Mouse (Mus musculus) kidney, embryonic 15.5 days (tissue): ENCODE measurements around the gene Comp. TPM values are rescaled to one million over a fixed set of nuclear protein-coding genes. Genes with fewer than 3 reads are reported as not detected.

Experiments used
- ATAC-seq: fragments of 200-750 bp; cut with Nextera tagmentation; replicated peaks from 2 replicates; pipeline ENCODE4 v1.8.0; 2017; ENCODE audit warnings: moderate TSS enrichment; ENCODE audit not compliant: low FRiP score
- H3K27ac ChIP-seq: fragments of 300-500 bp; sonication (generic); 2 replicates; pipeline ENCODE4 v1.5.1; 2015; ENCODE audit warnings: mild to moderate bottlenecking, inconsistent platforms
- H3K27me3 ChIP-seq: fragments of 300-500 bp; sonication (generic); 2 replicates; pipeline ENCODE4 v1.6.1; 2015; ENCODE audit warnings: inconsistent platforms
- H3K36me3 ChIP-seq: fragments of 300-500 bp; sonication (generic); 2 replicates; pipeline ENCODE4 v1.6.1; 2015; ENCODE audit warnings: inconsistent platforms
- H3K4me1 ChIP-seq: fragments of 300-500 bp; sonication (generic); 2 replicates; pipeline ENCODE4 v1.6.1; 2015; ENCODE audit warnings: inconsistent platforms
- H3K4me2 ChIP-seq: fragments of 300-500 bp; sonication (generic); 2 replicates; pipeline ENCODE4 v1.6.1; 2015; ENCODE audit warnings: moderate library complexity, mild to moderate bottlenecking, inconsistent platforms
- H3K4me3 ChIP-seq: fragments of 300-500 bp; sonication (generic); replicated peaks from 2 replicates; pipeline ENCODE4 v1.5.1; 2015; ENCODE audit warnings: mild to moderate bottlenecking, inconsistent platforms
- H3K9ac ChIP-seq: fragments of 300-500 bp; sonication (generic); 2 replicates; pipeline ENCODE4 v1.6.1; 2015; ENCODE audit warnings: mild to moderate bottlenecking, inconsistent platforms
- H3K9me3 ChIP-seq: fragments of 300-500 bp; sonication (generic); replicated peaks from 2 replicates; pipeline ENCODE4 v1.6.1; 2016; ENCODE audit warnings: inconsistent platforms
- WGBS: fragments of 180-500 bp; shearing (Covaris S2); methylation state at CpG from one replicate; pipeline ENCODE4 v1.1.7; 2015; ENCODE audit warnings: mixed read lengths; 5-methylcytosine and 5-hydroxymethylcytosine counted together
- polyA plus RNA-seq: library from polyadenylated mRNA; unstranded; fragments of >200 nt; fragmentation: Nextera tagmentation; extraction: Ambion mirVana; gene quantifications from 2 replicates; pipeline ENCODE4 v1.2.1, GENCODE M21; 2015

Comp gene
- polyA plus RNA-seq, result 0.40 and 1.5 TPM in 2 replicates

DNA sequence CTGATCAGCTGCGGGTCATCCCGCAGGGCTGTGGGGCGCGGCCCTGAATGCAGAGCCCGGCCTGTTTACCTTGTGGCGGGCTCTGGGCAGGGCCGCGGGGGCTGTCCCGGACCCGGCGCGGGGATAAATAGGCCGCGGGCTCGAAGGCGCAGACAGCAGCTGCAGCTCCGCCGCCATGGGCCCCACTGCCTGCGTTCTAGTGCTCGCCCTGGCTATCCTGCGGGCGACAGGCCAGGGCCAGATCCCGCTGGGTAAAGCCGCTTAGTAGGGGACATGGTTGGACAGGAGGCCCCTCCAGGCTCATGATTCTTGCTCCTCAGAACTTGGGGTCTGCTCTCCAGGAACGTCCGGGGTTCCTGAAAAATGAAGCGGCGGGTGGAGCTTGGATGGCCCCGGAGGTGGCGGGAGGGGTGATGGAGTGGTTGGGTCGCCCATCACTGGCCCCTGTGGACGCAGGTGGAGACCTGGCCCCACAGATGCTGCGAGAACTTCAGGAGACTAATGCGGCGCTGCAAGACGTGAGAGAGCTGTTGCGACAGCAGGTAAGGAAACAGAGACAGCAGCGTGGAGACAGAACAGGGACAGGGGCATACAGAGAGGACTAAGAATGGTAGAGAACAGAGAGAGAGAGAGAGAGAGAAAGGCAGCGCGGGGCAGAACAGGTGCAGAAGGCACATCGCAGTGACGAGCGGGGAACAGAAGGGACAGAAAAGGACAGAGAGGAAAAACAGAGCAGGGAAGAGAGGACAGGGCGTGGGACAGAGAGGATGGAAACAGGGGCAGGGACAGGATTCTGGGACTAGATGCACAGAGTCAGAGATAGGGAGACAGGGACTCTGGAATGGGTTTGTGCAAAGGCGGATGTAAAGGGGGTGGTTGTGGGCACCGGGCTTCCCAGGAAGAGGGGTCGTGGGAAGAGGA is at the start of gene Comp:
Comp (plus strand) TSS at position 162 of the 921 bp plus-strand sequence.
- Histone ChIP-seq H3K9ac (0 out of 2 replicates have a peak within 1 kb of the TSS, but pooled peaks have one; percentile 9), H3K27me3 (peaks cover 82% of the 10 kb centered on the region), H3K9me3 (no peaks in the 10 kb centered on the region), H3K36me3 (no peaks in the 10 kb centered on the region), H3K4me1 (peaks cover 45% of the 10 kb centered on the region), H3K27ac (no peak within 1 kb of the TSS), H3K4me3 (peak within 1 kb of the TSS; percentile 47), H3K4me2 (peak within 1 kb of the TSS; percentile 77)
- no peak for ATAC-seq
- WGBS, result 3% methylated on average over 47 of the region's 47 CpGs

DNA sequence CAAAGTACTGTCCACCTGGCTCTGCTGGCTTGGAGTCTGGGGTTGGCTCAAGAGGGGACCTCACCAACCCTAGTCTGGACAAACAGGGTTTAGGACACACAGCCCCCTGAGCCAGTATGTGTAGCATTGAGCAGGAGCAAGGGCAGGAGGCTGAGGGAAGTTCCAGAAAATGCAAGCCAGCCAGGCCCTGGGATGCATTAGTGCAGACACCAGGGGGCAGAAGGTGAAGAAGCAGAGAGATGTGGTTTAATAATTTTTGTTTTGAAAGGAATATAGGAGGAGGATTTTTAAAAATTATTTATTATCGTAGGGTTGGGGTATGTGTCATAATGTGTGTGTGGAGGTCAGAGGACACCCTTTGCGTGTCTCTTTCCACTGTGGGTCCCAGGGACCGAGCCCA is 49.6 kb upstream of the Comp start:
- Histone ChIP-seq H3K4me2 (no peak overlapping the region), H3K27ac (no peak overlapping the region), H3K9me3 (no peaks in the 10 kb centered on the region), H3K4me3 (no peak overlapping the region), H3K4me1 (no peaks in the 10 kb centered on the region), H3K27me3 (no peaks in the 10 kb centered on the region), H3K36me3 (no peaks in the 10 kb centered on the region), H3K9ac (no peak overlapping the region)
- no peak for ATAC-seq
- WGBS, result 92% methylated on average over 3 of the region's 3 CpGs

DNA sequence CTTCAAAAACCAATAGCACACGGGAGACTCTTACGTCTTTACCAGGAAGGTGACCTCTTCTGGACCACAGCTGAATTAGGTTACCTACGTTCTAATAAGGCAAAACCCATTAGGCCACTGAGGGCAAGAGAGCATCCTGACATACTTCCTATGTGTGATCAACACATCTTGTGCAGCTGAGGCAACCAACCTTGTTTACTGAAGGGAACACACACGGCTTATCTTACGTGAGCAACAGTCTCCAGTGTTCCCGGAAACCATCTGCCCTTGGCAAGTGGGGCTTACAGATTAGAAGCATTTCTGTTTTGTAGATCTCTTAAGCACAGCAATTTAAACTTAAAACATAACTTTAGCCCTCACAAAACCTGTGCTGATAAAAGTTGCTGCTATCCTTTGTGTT is 45.8 kb upstream of the Comp start:
- H3K4me3 ChIP-seq, result no peak overlapping the region
- no peak overlapping the region for H3K27ac ChIP-seq
- no peak overlapping the region for H3K4me2 ChIP-seq
- H3K9me3 ChIP-seq, result no peaks in the 10 kb centered on the region
- no peak for ATAC-seq
- H3K9ac ChIP-seq, result no peak overlapping the region
- H3K27me3 ChIP-seq, result peaks cover 13% of the 10 kb centered on the region
- peaks cover 27% of the 10 kb centered on the region for H3K4me1 ChIP-seq
- WGBS, result 94% methylated on average over 6 of the region's 6 CpGs
- peaks cover 17% of the 10 kb centered on the region for H3K36me3 ChIP-seq

DNA sequence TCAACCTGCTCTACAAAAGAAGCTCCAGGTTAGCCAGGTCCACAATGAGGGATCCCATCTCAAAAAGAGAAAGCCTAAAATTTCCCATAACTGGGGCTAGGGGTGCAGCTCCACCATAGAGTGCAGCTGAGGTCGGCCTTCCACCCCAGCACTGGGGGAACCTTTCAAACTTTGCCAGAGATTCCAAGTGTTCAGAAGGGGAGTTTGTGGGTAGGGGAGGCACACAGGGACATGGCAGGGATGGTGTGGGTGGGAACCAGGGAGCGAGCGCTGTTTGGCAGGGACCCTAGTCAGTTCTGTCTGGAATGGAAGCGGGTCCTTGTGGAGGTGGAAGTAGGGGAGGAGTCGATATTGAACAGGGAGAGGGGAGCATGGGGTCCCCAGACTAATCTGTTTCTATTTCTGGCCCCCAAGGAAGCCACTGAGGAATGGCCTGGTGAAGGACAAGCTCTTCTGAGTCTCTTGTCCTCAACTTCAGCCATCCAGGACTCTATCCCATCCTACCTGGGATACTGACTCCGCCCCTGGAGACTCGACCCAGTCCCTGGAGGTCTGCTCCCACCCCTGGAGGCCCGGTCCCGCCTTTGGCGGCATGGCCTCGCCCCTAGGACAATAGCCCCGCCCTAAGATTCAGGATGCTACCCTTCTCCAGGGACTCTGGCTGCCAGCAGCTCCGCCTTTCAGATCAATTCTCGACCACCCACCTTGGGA is 44.1 kb upstream of the Comp start, which contains the start of gene Gdf1:
Gdf1 (plus strand) TSS at position 694 of the 711 bp plus-strand sequence.
- 27% methylated on average over 14 of the region's 14 CpGs for WGBS
- H3K4me1 ChIP-seq, result peaks cover 27% of the 10 kb centered on the region
- peak within 1 kb of the TSS; percentile 12; the same call in 1 of the 2 replicates for H3K9ac ChIP-seq
- peaks cover 13% of the 10 kb centered on the region for H3K27me3 ChIP-seq
- H3K4me3 ChIP-seq, result peak within 1 kb of the TSS; percentile 32
- H3K4me2 ChIP-seq, result peak within 1 kb of the TSS; percentile 60
- no peaks in the 10 kb centered on the region for H3K9me3 ChIP-seq
- H3K36me3 ChIP-seq, result peaks cover 34% of the 10 kb centered on the region
- ATAC-seq, result peak; percentile 14; the same call in 1 of the 2 replicates
- peak within 1 kb of the TSS; percentile 14; the same call in 1 of the 2 replicates for H3K27ac ChIP-seq

DNA sequence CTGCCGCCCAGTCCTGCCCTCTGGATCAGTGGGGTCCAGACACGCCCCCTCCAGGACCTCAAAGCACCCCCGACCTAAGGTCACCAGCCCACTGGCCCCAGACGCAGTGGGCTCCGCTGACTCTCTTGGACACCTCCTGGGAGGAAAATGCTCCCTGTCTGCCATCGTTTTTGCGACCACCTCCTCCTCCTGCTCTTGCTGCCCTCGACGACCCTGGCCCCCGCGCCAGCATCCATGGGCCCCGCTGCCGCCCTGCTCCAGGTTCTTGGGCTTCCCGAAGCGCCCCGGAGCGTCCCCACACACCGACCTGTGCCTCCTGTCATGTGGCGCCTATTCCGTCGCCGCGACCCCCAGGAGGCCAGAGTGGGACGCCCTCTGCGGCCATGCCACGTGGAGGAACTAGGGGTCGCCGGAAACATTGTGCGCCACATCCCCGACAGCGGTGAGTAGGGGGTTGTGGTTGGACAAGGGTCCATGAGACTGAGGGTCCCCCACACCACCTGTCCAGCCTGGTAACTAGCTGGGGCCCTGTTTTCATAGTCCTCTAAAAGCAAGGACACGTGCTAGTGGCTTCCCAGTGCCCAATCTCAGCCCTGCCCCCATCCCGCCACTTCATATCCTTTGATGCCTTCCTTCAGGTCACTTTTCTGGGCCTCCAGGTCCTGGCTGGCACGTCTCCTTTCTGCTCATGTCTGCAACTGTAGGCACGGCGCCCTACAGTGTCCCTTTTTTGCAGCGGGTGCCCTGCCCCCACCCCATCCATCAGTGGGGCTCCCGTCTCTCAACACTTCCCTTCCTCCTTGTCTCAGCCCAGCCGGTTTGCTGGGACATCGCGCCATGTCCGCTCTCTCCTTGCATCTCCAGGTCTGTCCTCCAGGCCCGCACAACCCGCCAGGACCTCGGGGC is 43.3 kb upstream of the Comp start:
- Histone ChIP-seq H3K4me1 (peaks cover 27% of the 10 kb centered on the region), H3K4me2 (peak overlapping the region; percentile 60), H3K36me3 (peaks cover 43% of the 10 kb centered on the region), H3K9me3 (no peaks in the 10 kb centered on the region), H3K9ac (peak overlapping the region; percentile 12; the same call in 1 of the 2 replicates), H3K27ac (peak overlapping the region; percentile 14; the same call in 1 of the 2 replicates), H3K27me3 (peaks cover 13% of the 10 kb centered on the region), H3K4me3 (peak overlapping the region; percentile 32)
- peak; percentile 31 for ATAC-seq
- WGBS, result 7% methylated on average over 45 of the region's 45 CpGs

DNA sequence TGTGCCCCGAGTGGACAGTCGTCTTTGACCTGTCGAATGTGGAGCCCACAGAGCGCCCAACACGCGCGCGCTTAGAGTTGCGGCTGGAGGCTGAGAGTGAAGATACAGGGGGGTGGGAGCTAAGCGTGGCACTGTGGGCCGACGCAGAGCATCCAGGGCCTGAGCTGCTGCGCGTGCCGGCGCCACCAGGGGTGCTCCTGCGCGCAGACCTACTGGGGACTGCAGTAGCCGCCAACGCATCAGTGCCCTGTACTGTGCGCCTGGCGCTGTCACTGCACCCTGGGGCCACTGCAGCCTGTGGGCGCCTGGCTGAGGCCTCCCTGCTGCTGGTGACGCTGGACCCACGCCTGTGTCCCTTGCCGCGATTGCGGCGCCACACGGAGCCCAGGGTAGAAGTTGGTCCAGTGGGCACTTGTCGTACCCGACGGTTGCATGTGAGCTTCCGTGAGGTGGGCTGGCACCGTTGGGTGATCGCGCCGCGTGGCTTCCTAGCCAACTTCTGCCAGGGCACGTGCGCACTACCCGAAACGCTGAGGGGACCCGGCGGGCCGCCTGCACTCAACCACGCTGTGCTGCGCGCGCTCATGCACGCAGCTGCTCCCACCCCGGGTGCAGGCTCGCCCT is 42.5 kb upstream of the Comp start:
- Histone ChIP-seq H3K9me3 (no peaks in the 10 kb centered on the region), H3K36me3 (peaks cover 50% of the 10 kb centered on the region), H3K4me2 (peak overlapping the region; percentile 60), H3K9ac (peak overlapping the region; percentile 12; the same call in 1 of the 2 replicates), H3K27ac (peak overlapping the region; percentile 14; the same call in 1 of the 2 replicates), H3K4me1 (peaks cover 27% of the 10 kb centered on the region), H3K4me3 (peak overlapping the region; percentile 32), H3K27me3 (peaks cover 13% of the 10 kb centered on the region)
- ATAC-seq, result peak; percentile 85
- 29% methylated on average over 53 of the region's 53 CpGs for whole genome bisulfite sequencing

DNA sequence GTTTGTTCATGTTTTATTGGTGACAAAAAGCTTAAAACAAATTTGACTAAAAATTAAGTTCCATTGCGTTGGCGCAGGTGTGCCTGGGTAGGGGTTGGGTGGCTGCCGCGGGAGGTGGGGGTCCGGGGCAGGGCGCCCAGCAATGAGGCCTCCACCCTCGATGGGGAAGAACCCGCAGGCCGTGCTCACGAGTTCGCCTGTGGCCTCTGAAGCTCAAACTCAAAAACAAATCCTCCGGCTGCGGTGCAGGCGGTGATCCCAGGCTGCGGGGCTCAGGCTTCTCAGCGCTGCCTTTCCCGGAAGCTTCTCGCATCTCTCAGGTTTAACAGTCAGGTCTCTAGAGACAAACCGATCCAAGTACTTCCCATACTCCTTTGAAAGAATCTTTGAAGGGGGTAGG is 41.8 kb upstream of the Comp start:
- no peak overlapping the region for H3K4me3 ChIP-seq
- ATAC-seq, result no peak
- no peaks in the 10 kb centered on the region for H3K9me3 ChIP-seq
- H3K9ac ChIP-seq, result no peak overlapping the region
- peaks cover 27% of the 10 kb centered on the region for H3K4me1 ChIP-seq
- no peak overlapping the region for H3K4me2 ChIP-seq
- peaks cover 13% of the 10 kb centered on the region for H3K27me3 ChIP-seq
- no peak overlapping the region for H3K27ac ChIP-seq
- WGBS, result 76% methylated on average over 19 of the region's 19 CpGs
- peaks cover 57% of the 10 kb centered on the region for H3K36me3 ChIP-seq

DNA sequence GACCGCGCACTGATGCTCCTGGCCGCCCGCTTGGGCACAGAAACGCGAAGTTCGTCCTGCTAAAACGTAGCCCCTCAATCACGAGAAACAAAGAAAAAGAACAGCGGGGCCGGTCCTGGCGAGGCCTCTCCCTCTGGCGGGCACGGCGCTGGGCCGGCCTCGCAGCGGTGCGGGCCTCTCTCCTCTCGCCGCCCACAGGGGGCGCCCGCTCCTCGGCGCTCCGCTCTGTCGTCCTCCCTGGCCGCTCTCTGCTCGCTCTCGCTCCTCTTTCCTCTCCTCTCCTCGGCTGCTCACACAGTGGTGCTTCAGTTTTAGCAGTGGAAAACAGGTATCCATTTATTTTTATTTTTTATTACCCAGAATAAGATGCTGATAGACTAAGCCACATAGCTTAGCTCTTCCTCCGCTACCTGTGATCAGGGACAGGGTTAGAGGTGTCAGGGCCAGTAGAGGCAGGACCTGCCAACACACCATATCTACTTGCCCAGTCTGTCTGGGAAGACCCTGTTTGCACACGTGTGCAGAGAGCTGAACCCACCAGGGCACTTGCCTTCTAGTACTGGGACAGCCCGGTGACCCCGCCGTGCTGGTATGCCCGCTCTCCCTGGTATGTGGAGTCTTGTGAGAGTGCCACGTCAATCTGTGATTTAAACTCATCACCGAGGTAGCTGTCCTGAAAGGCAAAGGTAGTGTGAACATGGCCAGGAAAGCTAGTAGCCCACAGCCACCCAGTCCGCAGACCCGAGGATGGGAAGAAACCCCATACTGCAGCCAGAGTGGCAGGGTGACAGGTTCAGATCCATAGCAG is 41.1 kb upstream of the Comp start:
- no peaks in the 10 kb centered on the region for H3K9me3 ChIP-seq
- no peak overlapping the region for H3K9ac ChIP-seq
- 27% methylated on average over 41 of the region's 41 CpGs for WGBS
- no peak overlapping the region for H3K4me3 ChIP-seq
- peaks cover 64% of the 10 kb centered on the region for H3K36me3 ChIP-seq
- H3K4me2 ChIP-seq, result 0 out of 2 replicates have a peak overlapping the region, but pooled peaks have one; percentile 23
- H3K4me1 ChIP-seq, result peaks cover 27% of the 10 kb centered on the region
- peaks cover 13% of the 10 kb centered on the region for H3K27me3 ChIP-seq
- ATAC-seq, result peak; percentile 74
- peak overlapping the region; percentile 62; the same call in 1 of the 2 replicates for H3K27ac ChIP-seq

DNA sequence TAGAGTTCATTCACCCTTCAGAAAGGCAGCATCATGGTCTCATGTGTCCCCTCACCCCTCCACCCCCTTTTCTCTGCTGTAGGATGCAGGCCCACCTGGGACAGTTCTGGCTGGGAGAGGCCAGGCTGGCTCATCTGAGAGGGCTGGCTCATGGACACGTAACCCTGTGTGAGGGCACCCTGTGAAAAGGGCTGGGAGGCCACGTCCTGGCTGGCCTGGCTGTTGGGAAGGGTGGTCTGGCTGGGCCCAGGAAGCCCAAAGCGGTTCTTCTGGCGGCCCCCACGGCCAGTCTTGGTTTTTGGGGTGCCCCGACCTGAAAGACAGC is 40.5 kb upstream of the Comp start:
- Histone ChIP-seq H3K36me3 (peaks cover 70% of the 10 kb centered on the region), H3K4me2 (no peak overlapping the region), H3K4me1 (peaks cover 27% of the 10 kb centered on the region), H3K27ac (no peak overlapping the region), H3K9me3 (no peaks in the 10 kb centered on the region), H3K27me3 (peaks cover 13% of the 10 kb centered on the region), H3K9ac (no peak overlapping the region), H3K4me3 (no peak overlapping the region)
- WGBS, result 97% methylated on average over 6 of the region's 6 CpGs
- ATAC-seq, result no peak

DNA sequence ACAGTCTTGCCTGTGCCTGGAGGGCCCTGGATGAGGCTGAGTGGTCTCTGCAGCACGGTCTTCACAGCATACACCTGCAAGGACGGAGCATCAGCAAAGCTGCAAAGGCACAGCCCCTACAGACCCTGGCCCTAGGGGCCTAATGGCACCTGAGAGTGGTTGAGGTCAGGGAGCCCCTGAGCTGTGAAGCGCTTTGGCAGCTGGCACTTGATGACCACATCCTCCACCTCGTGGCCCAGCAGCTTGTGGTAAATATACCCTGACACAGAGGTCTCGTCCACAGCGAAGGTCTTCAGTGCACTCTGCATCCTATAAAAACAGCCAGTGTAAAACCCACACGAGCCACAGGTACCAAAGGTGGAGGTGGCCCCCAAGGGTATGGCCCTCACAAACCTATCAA is 34.4 kb upstream of the Comp start:
- ATAC-seq, result no peak
- 89% methylated on average over 7 of the region's 7 CpGs for WGBS

More for the DNA sequence above, 34.4 kb upstream of the Comp start:
- Histone ChIP-seq H3K9ac (no peak overlapping the region), H3K4me1 (no peaks in the 10 kb centered on the region), H3K4me2 (no peak overlapping the region), H3K27me3 (no peaks in the 10 kb centered on the region), H3K9me3 (no peaks in the 10 kb centered on the region), H3K4me3 (no peak overlapping the region), H3K27ac (no peak overlapping the region), H3K36me3 (peaks cover 100% of the 10 kb centered on the region)
